In the genomic region with DNA sequence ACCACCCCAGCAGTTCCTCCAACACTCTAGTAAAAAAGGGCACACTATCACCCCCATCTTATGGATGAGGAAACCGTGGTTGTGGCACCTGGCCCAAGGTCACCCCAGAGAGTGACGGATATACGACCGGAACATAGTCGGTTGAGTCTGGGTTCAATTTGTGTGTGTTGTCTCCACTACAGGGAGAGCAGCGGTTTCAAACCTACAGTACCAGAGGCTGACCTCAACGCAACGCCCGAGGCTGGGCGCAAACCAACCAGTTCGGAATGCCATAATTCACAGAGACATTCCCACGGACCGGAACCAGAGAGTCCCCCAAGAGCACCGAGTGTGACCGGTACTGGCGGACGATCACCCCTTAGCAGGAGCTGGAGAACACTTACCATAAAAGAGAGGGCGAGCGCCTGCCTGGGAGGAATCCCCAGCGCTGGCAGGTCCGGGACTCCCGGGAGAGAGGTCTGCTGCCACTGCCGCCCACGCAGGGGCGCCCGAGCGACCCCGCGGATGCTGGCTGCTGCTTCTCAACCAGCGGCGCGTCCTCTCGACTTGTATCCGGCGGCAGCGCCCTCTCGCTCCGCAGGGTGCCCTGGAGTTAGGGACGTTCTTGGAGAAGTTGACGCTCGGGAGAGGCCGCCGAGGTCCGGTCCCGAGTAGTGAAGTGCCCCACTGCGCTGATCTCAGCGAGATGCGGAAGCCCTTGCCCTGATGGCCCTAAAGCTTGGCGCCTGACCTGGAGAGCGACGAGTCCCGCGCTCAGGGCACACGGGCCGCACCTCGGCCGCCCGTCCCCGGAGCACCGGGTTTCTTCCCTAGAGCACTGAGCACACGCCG, we compare ENCODE assay signal across 8 mouse cellular contexts. TPM values are rescaled to one million over a fixed set of nuclear protein-coding genes. Genes with fewer than 3 reads are reported as not detected.
A peak's percentile ranks its signal among the peaks of the same experiment; 100 is the strongest.
DNase-seq lines count a peak whose midpoint lies in the region; ATAC-seq lines count a peak whose summit lies in the region.

No protein-coding gene starts in this region.

- peak overlapping the region; percentile 66 for H3K9ac ChIP-seq in lung, embryonic 16.5 days (ENCODE audit: low read length)

- no peaks in the 10 kb centered on the region for H3K9me3 ChIP-seq in lung, embryonic 16.5 days (ENCODE audit: control insufficient read depth, low read length)

- peak overlapping the region; percentile 93 for H3K4me2 ChIP-seq in lung, embryonic 16.5 days (ENCODE audit: low read depth, low read length)

- peak; percentile 87 for DNase-seq in MN1 (ENCODE audit: low spot score)
- DNase-seq in cerebellum, adult 8-10 months, result peak; percentile 22
- DNase-seq in heart, postnatal 4 days, result peak; percentile 81
- DNase-seq in layer of hippocampus, adult 8-10 months (ENCODE audit: low spot score in 2 of 2), result peak; percentile 30 to 43
- peak; percentile 86 for DNase-seq in retina, embryonic 14.5 days (ENCODE audit: low spot score)

- H3K36me3 ChIP-seq in lung, embryonic 16.5 days (ENCODE audit: control insufficient read depth, insufficient read depth, low read length), result no peaks in the 10 kb centered on the region

- peaks cover 7% of the 10 kb centered on the region; the same call in 1 of the 2 replicates for H3K27me3 ChIP-seq in lung, embryonic 16.5 days (ENCODE audit: control insufficient read depth, insufficient read depth, low read depth, low read length)

- ATAC-seq in frontal cortex, adult (ENCODE audit: low TSS enrichment), result peak; percentile 19; the same call in 1 of the 2 replicates
- ATAC-seq in lung, embryonic 16.5 days (ENCODE audit: low read depth), result peak; percentile 78
- no peak for ATAC-seq in inflammation-experienced regulatory T-cells, adult 6 months

- peaks cover 24% of the 10 kb centered on the region for H3K4me1 ChIP-seq in lung, embryonic 16.5 days (replicated peaks; ENCODE audit: control insufficient read depth, insufficient read depth, low read length)

- H3K27ac ChIP-seq in lung, embryonic 16.5 days (ENCODE audit: low read length), result peak overlapping the region; percentile 67

- WGBS in lung, embryonic 16.5 days, result under 1% methylated on average over 62 of the region's 62 CpGs

- H3K4me3 ChIP-seq in lung, embryonic 16.5 days (ENCODE audit: low read length), result peak overlapping the region; percentile 62

RNA-seq across cellular contexts. Expression of a gene that starts 0.6 kb away (rescaled TPM):
- 10 to 100 TPM; 30.4 to 34.6 TPM for total RNA-seq in heart, postnatal 4 days (2021)
- total RNA-seq in layer of hippocampus, adult 8-10 months (2022), result 1 to 10 TPM; 3.2 to 6.0 (median 4.1) TPM
- 7.7 and 8.8 TPM in 2 replicates for polyA plus RNA-seq in lung, embryonic 16.5 days (2015; fragmentation: Nextera tagmentation; extraction: Ambion mirVana)
- polyA plus RNA-seq in inflammation-experienced regulatory T-cells, adult 6 months (2017; shearing (Covaris generic)), result under 1 TPM in 1 of 3 experiments, not detected in 2; 0.16 TPM

Comparison
In these comparisons a context has a peak if more than half of its experiments do, and no peak if none do; other contexts are left out.
1. DNase-seq: peak in every context shown above with its lines; median percentile 87 in MN1; 86 in retina, embryonic 14.5 days; 81 in heart, postnatal 4 days; 36 in layer of hippocampus, adult 8-10 months; 22 in cerebellum, adult 8-10 months.
2. RNA of a gene that starts 0.6 kb away (total RNA-seq): 30.4 to 34.6 TPM in heart, postnatal 4 days; 3.2 to 6.0 TPM in layer of hippocampus, adult 8-10 months; every median in the first group is over 4 times any median in the second.